Mouse (Mus musculus): ENCODE data around the gene Atf6. TPM values are rescaled to one million over a fixed set of nuclear protein-coding genes. Genes with fewer than 3 reads are reported as not detected.

Atf6 gene
- total and polyA plus RNA-seq, 3 experiments = 11.7 to 16.4 TPM; not detected in 1

GRCm38 (mm10) chr1:170702958-170703357 is 164.6 kb downstream of the Atf6 start:
- peaks cover 0 to 3% of the 10 kb centered on the region in 2 experiments; a peak in 1 of 4 replicates for H3K4me1 ChIP-seq (ENCODE audit: control insufficient read depth in 1 of 2, insufficient read depth in 2 of 2, low read length in 2 of 2)
- no peaks in the 10 kb centered on the region for H3K9me3 ChIP-seq (replicated peaks; ENCODE audit: insufficient read depth, low read length)
- DNase-seq (ENCODE audit: low read depth, low spot score) = no peak
- no peaks in the 10 kb centered on the region for H3K27me3 ChIP-seq (ENCODE audit: control insufficient read depth in 1 of 2, insufficient read depth in 2 of 2, low read length in 2 of 2)
- no peak for TF ChIP-seq ZC3H11A (IDR thresholded peaks at IDR 0.05; ENCODE audit: low read depth, low read length)
- no peak for TF ChIP-seq USF1 (IDR thresholded peaks at IDR 0.05; ENCODE audit: low read depth, low read length)
- no peak for TF ChIP-seq POLR2AphosphoS2 (IDR thresholded peaks at IDR 0.05; ENCODE audit: low read length)
- no peak for TF ChIP-seq ZKSCAN1 (IDR thresholded peaks at IDR 0.05; ENCODE audit: low read depth, low read length)
- TF ChIP-seq ZNF384 (IDR thresholded peaks at IDR 0.05; ENCODE audit: low read depth, low read length) = no peak
- no peak for TF ChIP-seq SIN3A (IDR thresholded peaks at IDR 0.05; ENCODE audit: low read length)
- no peak for TF ChIP-seq JUND (IDR thresholded peaks at IDR 0.05; ENCODE audit: low read depth, low read length)
- TF ChIP-seq KAT2A (conservative IDR thresholded peaks at IDR 0.05; ENCODE audit: low read depth, low read length) = no peak
- TF ChIP-seq SMC3 (IDR thresholded peaks at IDR 0.05; ENCODE audit: low read depth, low read length) = no peak
- TF ChIP-seq POLR2A (IDR thresholded peaks at IDR 0.05; ENCODE audit: control insufficient read depth in 1 of 2, insufficient read depth in 1 of 2, low read depth in 1 of 2, low read length in 2 of 2, poor library complexity in 1 of 2) = no peak
- TF ChIP-seq UBTF (IDR thresholded peaks at IDR 0.05; ENCODE audit: borderline replicate concordance, insufficient read depth, low read depth, low read length) = no peak
- TF ChIP-seq EP300 (IDR thresholded peaks at IDR 0.05; ENCODE audit: low read depth in 1 of 2, low read length in 2 of 2) = no peak
- TF ChIP-seq MAFK (IDR thresholded peaks at IDR 0.05; ENCODE audit: borderline replicate concordance, low read depth, low read length) = no peak
- no peaks in the 10 kb centered on the region for H3K36me3 ChIP-seq (ENCODE audit: control insufficient read depth in 1 of 2, insufficient read depth in 2 of 2, low read length in 2 of 2)
- no peaks in the 10 kb centered on the region for H3K79me2 ChIP-seq (ENCODE audit: control insufficient read depth, insufficient read depth, low read length, poor library complexity)
- no peak overlapping the region for H3K9ac ChIP-seq (ENCODE audit: control insufficient read depth, low read depth, low read length, poor library complexity, severe bottlenecking)
- no peak overlapping the region for H3K4me3 ChIP-seq (ENCODE audit: control insufficient read depth in 1 of 2, insufficient read depth in 1 of 2, low read depth in 2 of 2, low read length in 2 of 2)
- no peak overlapping the region for H3K27ac ChIP-seq (ENCODE audit: control insufficient read depth, low read depth, low read length)

DNA sequence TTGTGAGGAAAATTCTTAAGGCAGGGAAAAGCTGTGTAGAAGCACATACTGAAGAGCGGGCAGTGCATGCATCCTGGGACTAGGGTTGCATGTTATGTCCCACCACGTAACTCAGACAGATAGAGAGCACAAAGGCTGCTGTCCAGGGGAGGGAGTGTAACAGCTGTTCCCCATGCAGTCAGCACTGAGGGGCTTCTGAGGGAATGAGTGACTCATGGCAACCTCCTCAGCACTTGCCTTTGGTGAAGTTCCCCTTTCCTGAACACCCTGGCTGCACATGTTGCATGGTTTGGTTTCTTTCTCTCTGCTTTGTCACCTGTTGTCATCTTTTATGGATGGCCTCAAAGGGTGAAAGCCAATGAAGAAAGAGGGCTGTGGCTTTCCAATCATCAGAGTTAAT is 165.3 kb downstream of the Atf6 start:
- DNase-seq (ENCODE audit: low read depth, low spot score) = peak; percentile 69
- Histone ChIP-seq H3K27me3 (ENCODE audit: control insufficient read depth in 1 of 2, insufficient read depth in 2 of 2, low read length in 2 of 2) (no peaks in the 10 kb centered on the region), H3K79me2 (ENCODE audit: control insufficient read depth, insufficient read depth, low read length, poor library complexity) (no peaks in the 10 kb centered on the region), H3K9me3 (replicated peaks; ENCODE audit: insufficient read depth, low read length) (no peaks in the 10 kb centered on the region), H3K9ac (ENCODE audit: control insufficient read depth, low read depth, low read length, poor library complexity, severe bottlenecking) (no peak overlapping the region), H3K27ac (ENCODE audit: control insufficient read depth, low read depth, low read length) (no peak overlapping the region), H3K4me3 (ENCODE audit: control insufficient read depth in 1 of 2, insufficient read depth in 1 of 2, low read depth in 2 of 2, low read length in 2 of 2) (no peak overlapping the region), H3K36me3 (ENCODE audit: control insufficient read depth in 1 of 2, insufficient read depth in 2 of 2, low read length in 2 of 2) (no peaks in the 10 kb centered on the region), H3K4me1 (ENCODE audit: control insufficient read depth in 1 of 2, insufficient read depth in 2 of 2, low read length in 2 of 2) (peaks cover 0 to 3% of the 10 kb centered on the region in 2 experiments; a peak in 1 of 4 replicates)
- 0 out of 2 replicates have a peak, but pooled peaks have one; percentile 15 for TF ChIP-seq TBP (IDR thresholded peaks at IDR 0.05; ENCODE audit: low read depth, low read length)
- no peak for TF ChIP-seq TCF12 (IDR thresholded peaks at IDR 0.05; ENCODE audit: low read depth, low read length)

DNA sequence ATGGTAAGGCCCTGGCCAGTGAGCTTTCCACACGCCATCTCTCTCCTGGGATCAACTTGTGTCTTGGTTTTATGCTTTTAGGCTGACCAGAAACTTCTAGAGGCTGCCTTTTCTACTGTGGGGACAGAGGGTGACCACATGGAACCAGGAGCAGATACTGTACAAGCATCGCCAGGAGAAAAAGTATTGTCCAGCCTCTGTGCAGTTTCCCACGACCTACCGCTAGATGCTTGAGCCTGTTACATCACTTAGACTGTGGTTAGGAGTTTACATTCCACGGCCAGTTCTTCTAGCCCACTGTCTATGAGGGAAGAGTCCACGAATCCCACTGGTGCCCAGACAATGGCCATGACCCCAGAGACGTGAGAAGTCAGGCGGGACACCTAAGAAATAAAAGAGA is 166.0 kb downstream of the Atf6 start:
- H3K79me2 ChIP-seq (ENCODE audit: control insufficient read depth, insufficient read depth, low read length, poor library complexity) = no peaks in the 10 kb centered on the region
- H3K4me3 ChIP-seq (ENCODE audit: control insufficient read depth in 1 of 2, insufficient read depth in 1 of 2, low read depth in 2 of 2, low read length in 2 of 2) = no peak overlapping the region
- no peak overlapping the region for H3K9ac ChIP-seq (ENCODE audit: control insufficient read depth, low read depth, low read length, poor library complexity, severe bottlenecking)
- H3K27me3 ChIP-seq (ENCODE audit: control insufficient read depth in 1 of 2, insufficient read depth in 2 of 2, low read length in 2 of 2) = no peaks in the 10 kb centered on the region
- H3K4me1 ChIP-seq (ENCODE audit: control insufficient read depth in 1 of 2, insufficient read depth in 2 of 2, low read length in 2 of 2) = peaks cover 0 to 3% of the 10 kb centered on the region in 2 experiments; a peak in 1 of 4 replicates
- no peaks in the 10 kb centered on the region for H3K36me3 ChIP-seq (ENCODE audit: control insufficient read depth in 1 of 2, insufficient read depth in 2 of 2, low read length in 2 of 2)
- no peaks in the 10 kb centered on the region for H3K9me3 ChIP-seq (replicated peaks; ENCODE audit: insufficient read depth, low read length)
- H3K27ac ChIP-seq (ENCODE audit: control insufficient read depth, low read depth, low read length) = no peak overlapping the region
- DNase-seq (ENCODE audit: low read depth, low spot score) = no peak
- no peak for TF ChIP-seq MAX (IDR thresholded peaks at IDR 0.05; ENCODE audit: low read length)
- no peak for TF ChIP-seq NELFE (IDR thresholded peaks at IDR 0.05; ENCODE audit: low read depth, low read length)
- no peak for TF ChIP-seq RCOR1 (IDR thresholded peaks at IDR 0.05; ENCODE audit: low read depth, low read length)
- TF ChIP-seq ZKSCAN1 (IDR thresholded peaks at IDR 0.05; ENCODE audit: low read depth, low read length) = no peak
- no peak for TF ChIP-seq MAFK (IDR thresholded peaks at IDR 0.05; ENCODE audit: borderline replicate concordance, low read depth, low read length)
- no peak for TF ChIP-seq POLR2AphosphoS5 (IDR thresholded peaks at IDR 0.05; ENCODE audit: borderline replicate concordance, low read depth, low read length)
- no peak for TF ChIP-seq ELF1 (IDR thresholded peaks at IDR 0.05; ENCODE audit: low read depth, low read length)
- no peak for TF ChIP-seq TBP (IDR thresholded peaks at IDR 0.05; ENCODE audit: low read depth, low read length)
- TF ChIP-seq E2F4 (IDR thresholded peaks at IDR 0.05; ENCODE audit: borderline replicate concordance, low read depth, low read length) = no peak
- no peak for TF ChIP-seq MYB (IDR thresholded peaks at IDR 0.05; ENCODE audit: low read depth, low read length)
- no peak for TF ChIP-seq ETS1 (IDR thresholded peaks at IDR 0.05; ENCODE audit: low read depth, low read length)
- no peak for TF ChIP-seq CTCF (IDR thresholded peaks at IDR 0.05 in 2 of 3, conservative IDR thresholded peaks at IDR 0.05 in 1 of 3; ENCODE audit: control insufficient read depth in 1 of 3, insufficient read depth in 1 of 3, low read depth in 2 of 3, low read length in 3 of 3, poor library complexity in 1 of 3, severe bottlenecking in 1 of 3)
- TF ChIP-seq UBTF (IDR thresholded peaks at IDR 0.05; ENCODE audit: borderline replicate concordance, insufficient read depth, low read depth, low read length) = no peak
- TF ChIP-seq CHD2 (IDR thresholded peaks at IDR 0.05; ENCODE audit: low read length) = no peak
- no peak for TF ChIP-seq EP300 (IDR thresholded peaks at IDR 0.05; ENCODE audit: low read depth in 1 of 2, low read length in 2 of 2)
- TF ChIP-seq TCF12 (IDR thresholded peaks at IDR 0.05; ENCODE audit: low read depth, low read length) = no peak
- no peak for TF ChIP-seq MAZ (IDR thresholded peaks at IDR 0.05; ENCODE audit: low read depth, low read length)

Data from MEL (cell line).